Mouse (Mus musculus): Measurements from ENCODE around the gene 1700015F17Rik. TPM values are rescaled to one million over a fixed set of nuclear protein-coding genes. Genes with fewer than 3 reads are reported as not detected.

1700015F17Rik gene
- polyA plus RNA-seq (2012; rRNA removed), result not detected in 2 replicates

DNA sequence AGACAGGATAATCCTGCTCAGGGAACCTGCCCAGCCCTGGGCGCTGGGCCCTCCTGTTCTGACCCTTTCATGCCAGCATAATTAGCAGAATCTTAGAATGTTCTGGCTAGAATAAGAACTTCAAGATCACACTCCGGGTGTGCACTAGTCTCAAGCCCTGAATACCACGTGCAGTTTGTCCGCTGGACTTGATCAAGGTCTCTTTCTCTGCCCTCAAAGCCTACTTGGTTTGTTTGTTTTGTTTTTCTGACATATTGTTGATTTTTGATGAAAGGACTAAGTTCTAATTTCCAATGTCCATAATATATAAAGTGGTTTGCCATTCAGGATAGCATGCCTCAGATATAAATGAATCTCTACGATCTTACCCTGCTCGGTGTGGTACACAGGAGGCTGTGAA is at the start of gene 1700015F17Rik:
Gene 1700015F17Rik (minus strand): TSS at position 101 of the 400 bp plus-strand sequence.

DNA sequence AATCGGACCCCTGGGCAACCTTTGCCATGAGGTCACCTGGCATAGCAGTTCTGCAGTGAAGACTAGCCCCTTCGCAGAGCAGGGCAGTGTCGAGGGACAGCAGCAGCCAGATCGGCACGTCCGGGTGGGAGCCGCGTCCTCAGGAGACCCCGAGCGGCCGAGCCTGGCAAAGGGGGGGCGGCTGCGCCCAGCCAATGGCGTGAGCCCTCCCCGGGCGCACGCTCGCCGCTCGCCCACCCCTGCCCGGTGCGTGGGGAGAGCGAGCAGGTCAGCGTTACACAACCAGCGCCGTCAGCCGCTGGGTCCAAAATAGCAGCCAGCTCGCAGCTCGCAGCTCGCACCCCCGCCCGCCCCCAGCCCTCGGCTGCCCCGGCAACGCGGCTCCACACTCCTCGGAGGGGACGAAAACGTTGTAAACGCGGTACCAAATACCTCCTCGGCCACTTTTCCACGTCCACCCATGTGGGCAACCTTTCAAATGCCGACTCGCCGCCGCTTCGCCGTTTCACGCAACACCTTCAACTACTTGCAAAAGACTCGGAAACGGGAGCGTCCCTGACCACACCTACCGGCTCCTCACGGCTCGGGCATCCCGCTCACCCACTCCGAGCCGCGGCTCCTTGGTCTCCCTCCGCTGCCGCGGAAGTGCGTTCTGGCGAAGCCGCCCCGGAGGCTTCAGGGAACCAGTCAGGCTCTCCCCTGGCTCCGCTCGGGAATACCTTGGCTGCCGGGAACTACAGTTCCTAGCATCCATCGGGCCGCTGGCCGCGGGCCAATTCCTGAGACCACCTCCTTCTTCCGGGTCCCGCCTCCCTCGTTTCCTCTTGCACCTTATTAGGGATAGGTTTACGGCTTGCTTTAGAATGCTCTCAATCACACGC is 35.5 kb upstream of the 1700015F17Rik start, which contains the start of gene Cldn12:
Gene Cldn12 (minus strand): TSS at position 763 of the 881 bp plus-strand sequence.

DNA sequence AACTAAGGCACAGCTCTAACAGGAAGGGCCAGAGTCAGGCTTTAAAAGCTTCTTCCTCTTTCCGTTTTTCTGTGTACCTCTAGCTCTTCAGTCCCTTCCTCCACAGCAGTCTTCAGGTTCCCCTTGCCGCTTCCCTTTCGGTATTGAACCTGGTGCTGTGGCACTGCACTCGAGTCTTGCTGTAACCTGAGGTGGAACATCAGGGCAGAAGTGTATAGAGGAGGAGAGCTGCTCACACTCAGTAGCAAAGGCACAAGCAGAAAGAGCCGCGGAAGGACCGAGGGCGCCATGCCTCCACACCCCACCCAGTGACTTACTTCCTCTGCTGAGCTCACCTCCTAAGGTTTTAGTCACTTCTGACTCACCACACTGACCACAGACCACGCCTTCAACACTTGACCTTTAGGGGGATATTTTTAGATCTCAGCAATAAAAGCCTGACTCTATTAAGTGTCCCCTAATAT is 58.9 kb downstream of the 1700015F17Rik start, which contains the start of gene Cdk14:
Gene Cdk14 (minus strand): TSS at position 321 of the 464 bp plus-strand sequence.

Other genes with a start within 250 kb of the 1700015F17Rik start
- gene Cdk14, start 58.8 kb downstream of the 1700015F17Rik start, polyA plus RNA-seq (2012; rRNA removed), result 0.68 and 0.90 TPM in 2 replicates
- gene Cldn12, start 35.8 kb upstream of the 1700015F17Rik start, polyA plus RNA-seq (2012; rRNA removed), result 13.6 and 15.7 TPM in 2 replicates
- gene Gtpbp10, start 80.4 kb upstream of the 1700015F17Rik start, polyA plus RNA-seq (2012; rRNA removed), result 5.1 and 5.3 TPM in 2 replicates
- 0.07 and 0.14 TPM in 2 replicates for gene Gm8773, start 94.7 kb upstream of the 1700015F17Rik start, polyA plus RNA-seq (2012; rRNA removed)
- gene Cfap69, start 185.1 kb upstream of the 1700015F17Rik start, polyA plus RNA-seq (2012; rRNA removed), result 1.3 and 1.5 TPM in 2 replicates
- gene Steap2, start 215.4 kb upstream of the 1700015F17Rik start, polyA plus RNA-seq (2012; rRNA removed), result 3.8 and 4.2 TPM in 2 replicates

Measured in liver, embryonic 18 days (tissue).